Mouse (Mus musculus) left cerebral cortex, adult 8-10 months (tissue): ENCODE measurements around the gene Hmga1. TPM values are rescaled to one million over a fixed set of nuclear protein-coding genes. Genes with fewer than 3 reads are reported as not detected.

Source experiments
- DNase-seq, 2 experiments: peaks; one replicate each; pipeline ENCODE4 v3.0.0; 2022; ENCODE audit warnings: low spot score in 2 of 2
- total RNA-seq, 4 experiments: library from RNA; stranded (reverse); gene quantifications; 2 replicates each; pipeline ENCODE4 v1.2.4; 2022

The Hmga1 gene
- total RNA-seq, 4 experiments from 2014 or later, result 43.7 to 50.0 (median 47.5) TPM

GRCm38 (mm10) chr17:27558845-27559244, 2.5 kb downstream of the Hmga1 start:
- DNase-seq, result no peak

GRCm38 (mm10) chr17:27559596-27559995, 3.3 kb downstream of the Hmga1 start:
- DNase-seq, result no peak

GRCm38 (mm10) chr17:27560926-27561480, 4.7 kb downstream of the Hmga1 start:
- DNase-seq, result no peak

GRCm38 (mm10) chr17:27561809-27562526, 5.7 kb downstream of the Hmga1 start:
- peak in 1 of 2 experiments; percentile 82 for DNase-seq

GRCm38 (mm10) chr17:27563771-27564244, 7.5 kb downstream of the Hmga1 start:
- no peak for DNase-seq

GRCm38 (mm10) chr17:27564391-27565162, 8.3 kb downstream of the Hmga1 start:
- no peak for DNase-seq

GRCm38 (mm10) chr17:27565163-27565941, 9.1 kb downstream of the Hmga1 start, which contains the start of gene AI413582:
Gene AI413582, minus strand, starts transcription at chr17:27565756.
- peak; percentile 88 to 93 for DNase-seq

- no peak for DNase-seq
Measured at GRCm38 (mm10) chr17:27565942-27566267, 9.6 kb downstream of the Hmga1 start.

- DNase-seq, result no peak
Measured at GRCm38 (mm10) chr17:27568228-27568627, 11.9 kb downstream of the Hmga1 start.

- DNase-seq, result no peak
Measured at GRCm38 (mm10) chr17:27571315-27571714, 15.0 kb downstream of the Hmga1 start.

GRCm38 (mm10) chr17:27573772-27574320, 17.5 kb downstream of the Hmga1 start:
- no peak for DNase-seq

- peak in 1 of 2 experiments; percentile 67 for DNase-seq
Measured at GRCm38 (mm10) chr17:27574470-27575115, 18.3 kb downstream of the Hmga1 start.

- no peak for DNase-seq
Measured at GRCm38 (mm10) chr17:27575116-27575776, 18.9 kb downstream of the Hmga1 start.

- no peak for DNase-seq
Measured at GRCm38 (mm10) chr17:27576056-27576455, 19.8 kb downstream of the Hmga1 start.

- DNase-seq, result no peak
Measured at GRCm38 (mm10) chr17:27577468-27577867, 21.2 kb downstream of the Hmga1 start.

- no peak for DNase-seq
Measured at GRCm38 (mm10) chr17:27578487-27578886, 22.2 kb downstream of the Hmga1 start.

GRCm38 (mm10) chr17:27579816-27580215, 23.5 kb downstream of the Hmga1 start:
- no peak for DNase-seq

GRCm38 (mm10) chr17:27580392-27581068, 24.2 kb downstream of the Hmga1 start:
- peak in 1 of 2 experiments; percentile 52 for DNase-seq

- DNase-seq, result no peak
Measured at GRCm38 (mm10) chr17:27583185-27583894, 27.0 kb downstream of the Hmga1 start.
